Mouse (Mus musculus) gastrocnemius, adult 8-10 months (tissue): ENCODE data around the gene Ppp1r21. TPM values are rescaled to one million over a fixed set of nuclear protein-coding genes. Genes with fewer than 3 reads are reported as not detected.

Experiments
- DNase-seq, 2 experiments: peaks; one replicate each; pipeline ENCODE4 v3.0.0; 2022; ENCODE audit warnings: low spot score in 2 of 2
- total RNA-seq, 4 experiments: library from RNA; stranded (reverse); gene quantifications; 2 replicates each; pipeline ENCODE4 v1.2.4; 2022

Gene Ppp1r21
- 1 to 10 TPM; 5.5 to 6.8 (median 6.0) TPM for total RNA-seq

- DNase-seq, result peak; percentile 97
Observed at GRCm38 (mm10) chr17:88529519-88530235, at the start of gene Ppp1r21. Ppp1r21 (plus strand) TSS chr17:88530118.

GRCm38 (mm10) chr17:88480369-88480768 is 49.5 kb upstream of the Ppp1r21 start:
- DNase-seq, result no peak

- no peak for DNase-seq
Observed at GRCm38 (mm10) chr17:88481062-88481461, 48.9 kb upstream of the Ppp1r21 start.

GRCm38 (mm10) chr17:88481587-88481986 is 48.3 kb upstream of the Ppp1r21 start:
- DNase-seq, result no peak

- no peak for DNase-seq
Observed at GRCm38 (mm10) chr17:88484539-88484938, 45.4 kb upstream of the Ppp1r21 start.

- DNase-seq, result no peak
Observed at GRCm38 (mm10) chr17:88484951-88485350, 45.0 kb upstream of the Ppp1r21 start.

GRCm38 (mm10) chr17:88490546-88490945 is 39.4 kb upstream of the Ppp1r21 start:
- DNase-seq, result no peak

GRCm38 (mm10) chr17:88491366-88492106 is 38.4 kb upstream of the Ppp1r21 start:
- DNase-seq, result no peak

GRCm38 (mm10) chr17:88492107-88492460 is 37.8 kb upstream of the Ppp1r21 start:
- no peak for DNase-seq

GRCm38 (mm10) chr17:88493551-88493950 is 36.4 kb upstream of the Ppp1r21 start:
- no peak for DNase-seq

- no peak for DNase-seq
Observed at GRCm38 (mm10) chr17:88494121-88494771, 35.7 kb upstream of the Ppp1r21 start.

GRCm38 (mm10) chr17:88494772-88495132 is 35.2 kb upstream of the Ppp1r21 start:
- DNase-seq, result no peak

- DNase-seq, result no peak
Observed at GRCm38 (mm10) chr17:88498090-88498682, 31.7 kb upstream of the Ppp1r21 start.

GRCm38 (mm10) chr17:88504056-88504455 is 25.9 kb upstream of the Ppp1r21 start:
- no peak for DNase-seq

GRCm38 (mm10) chr17:88505275-88505723 is 24.6 kb upstream of the Ppp1r21 start:
- DNase-seq, result no peak

GRCm38 (mm10) chr17:88505941-88506340 is 24.0 kb upstream of the Ppp1r21 start:
- no peak for DNase-seq

- no peak for DNase-seq
Observed at GRCm38 (mm10) chr17:88507376-88507775, 22.5 kb upstream of the Ppp1r21 start.

GRCm38 (mm10) chr17:88508846-88509508 is 20.9 kb upstream of the Ppp1r21 start:
- DNase-seq, result peak; percentile 16 to 37

GRCm38 (mm10) chr17:88509999-88510398 is 19.9 kb upstream of the Ppp1r21 start:
- no peak for DNase-seq

GRCm38 (mm10) chr17:88511095-88511551 is 18.8 kb upstream of the Ppp1r21 start:
- DNase-seq, result peak; percentile 42 to 59

GRCm38 (mm10) chr17:88516477-88516876 is 13.4 kb upstream of the Ppp1r21 start:
- DNase-seq, result no peak
